Mouse (Mus musculus): ENCODE data around the gene Olfr76. TPM values are rescaled to one million over a fixed set of nuclear protein-coding genes. Genes with fewer than 3 reads are reported as not detected.
"Not testable (repeated sequence)": the region's sequence is repeated elsewhere in the genome, so short reads cannot be mapped to it uniquely, and the experiment has no call there.

Olfr76 gene
- polyA plus RNA-seq (2015; fragmentation: Nextera tagmentation; extraction: Ambion mirVana) = not detected in 2 replicates

DNA sequence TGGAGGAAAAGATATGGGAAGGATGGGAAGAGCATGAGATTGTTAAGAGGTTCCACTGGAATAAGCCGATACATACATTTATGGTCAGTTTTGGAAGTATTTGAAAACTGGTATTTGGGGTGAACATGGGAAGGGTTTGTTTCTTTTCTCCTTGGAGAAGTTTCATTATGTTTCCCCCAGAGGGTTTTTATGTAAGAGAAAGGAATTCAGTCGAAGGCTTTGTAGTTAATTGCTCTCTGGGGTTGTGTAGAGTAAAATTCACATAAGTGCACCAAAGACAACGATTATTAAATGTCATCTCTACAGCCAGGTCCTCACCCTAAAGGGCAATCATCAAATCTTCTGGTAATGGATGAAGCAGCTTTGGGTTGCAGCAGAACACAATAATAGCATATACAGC, at the start of gene Olfr76:
Olfr76 (minus strand) TSS at position 101 of the 400 bp plus-strand sequence.
- H3K27ac ChIP-seq = no peak within 1 kb of the TSS
- no peak within 1 kb of the TSS for H3K4me3 ChIP-seq (replicated peaks)
- H3K9me3 ChIP-seq (replicated peaks) = no peaks in the 10 kb centered on the region
- no peaks in the 10 kb centered on the region for H3K27me3 ChIP-seq
- H3K9ac ChIP-seq = no peak within 1 kb of the TSS
- ATAC-seq (replicated peaks; ENCODE audit: low FRiP score) = no peak
- H3K4me1 ChIP-seq = no peaks in the 10 kb centered on the region
- no peak within 1 kb of the TSS for H3K4me2 ChIP-seq
- 77% methylated on average over 3 of the region's 3 CpGs for WGBS
- no peaks in the 10 kb centered on the region for H3K36me3 ChIP-seq

DNA sequence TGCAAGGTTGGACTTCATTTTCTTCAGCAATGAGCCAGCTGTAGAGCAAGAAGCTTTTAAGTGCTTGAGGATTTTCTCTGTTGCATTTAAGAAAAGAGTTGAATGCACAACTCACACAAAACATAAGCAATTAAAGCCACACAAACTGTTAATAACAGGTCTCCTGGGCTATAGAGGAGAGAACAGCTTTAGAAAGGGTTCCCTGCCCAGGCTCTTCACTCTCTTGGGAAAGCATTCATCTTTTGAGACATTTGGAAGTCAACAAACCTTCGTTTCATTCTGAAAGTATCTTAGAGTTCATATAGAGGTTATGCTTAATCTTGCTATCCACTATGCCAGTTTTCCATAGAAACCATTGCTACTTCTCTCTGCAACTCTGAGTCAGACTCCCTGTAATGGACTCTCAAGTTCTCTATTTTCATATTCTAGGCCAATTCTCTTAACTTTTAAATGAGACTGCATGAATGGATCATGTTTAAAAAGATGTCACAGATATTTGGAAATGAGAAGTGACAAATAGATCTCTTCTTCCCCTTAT, 47.1 kb upstream of the Olfr76 start, which contains the start of gene Olfr1555-ps1:
Olfr1555-ps1 (minus strand) TSS at position 51 of the 538 bp plus-strand sequence.
- H3K4me3 ChIP-seq (replicated peaks); H3K9me3 ChIP-seq (replicated peaks); H3K27me3 ChIP-seq; H3K4me1 ChIP-seq; H3K4me2 ChIP-seq; H3K27ac ChIP-seq; H3K9ac ChIP-seq; ATAC-seq (replicated peaks; ENCODE audit: low FRiP score); H3K36me3 ChIP-seq: not testable (repeated sequence)
- WGBS = 47% methylated on average over 1 of the region's 1 CpGs

DNA sequence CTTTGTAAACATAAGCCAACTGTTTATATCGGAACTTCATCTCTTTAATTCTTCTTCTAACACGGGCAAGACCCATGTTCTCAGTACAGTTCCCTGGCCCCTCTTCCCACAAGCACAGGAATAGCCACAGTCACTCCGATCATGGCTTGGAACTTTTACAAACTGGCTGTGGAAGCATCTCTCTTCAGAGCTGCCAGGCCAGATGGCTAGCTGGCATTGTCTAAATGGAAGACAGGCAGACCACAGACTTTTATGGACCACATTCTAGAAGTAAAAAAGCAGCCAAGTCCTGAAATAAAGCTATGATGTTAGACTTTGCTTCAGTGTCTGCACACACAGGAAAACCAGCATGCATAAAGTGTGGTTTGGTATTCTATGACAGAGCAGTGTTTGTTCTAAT, 22.4 kb upstream of the Olfr76 start:
- H3K27ac ChIP-seq = no peak overlapping the region
- H3K4me3 ChIP-seq (replicated peaks) = no peak overlapping the region
- WGBS = 90% methylated on average over 3 of the region's 3 CpGs
- no peaks in the 10 kb centered on the region for H3K36me3 ChIP-seq
- no peaks in the 10 kb centered on the region for H3K27me3 ChIP-seq
- H3K9ac ChIP-seq = no peak overlapping the region
- H3K4me2 ChIP-seq = no peak overlapping the region
- ATAC-seq (replicated peaks; ENCODE audit: low FRiP score) = no peak
- no peaks in the 10 kb centered on the region for H3K9me3 ChIP-seq (replicated peaks)
- H3K4me1 ChIP-seq = no peaks in the 10 kb centered on the region

DNA sequence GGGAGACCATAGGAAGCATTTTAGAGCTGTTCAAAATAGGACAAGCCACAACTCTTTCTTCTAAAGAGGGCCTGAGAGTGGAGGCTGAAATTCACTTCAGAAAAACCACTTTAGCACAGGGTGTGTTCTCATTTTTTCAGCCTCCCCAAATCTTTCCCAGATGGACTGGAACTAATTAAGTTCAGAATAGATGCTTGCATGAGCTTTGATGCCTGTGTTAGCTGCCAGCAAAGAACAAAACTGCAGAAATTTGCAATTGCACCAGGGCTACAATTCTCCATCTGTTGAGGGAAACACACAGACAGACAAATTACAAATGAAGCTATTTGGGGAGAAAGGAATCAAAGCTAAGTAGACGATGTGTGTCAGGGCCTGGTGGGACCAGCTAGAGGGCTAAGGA, 20.4 kb upstream of the Olfr76 start:
- no peak overlapping the region for H3K9ac ChIP-seq
- no peak for ATAC-seq (replicated peaks; ENCODE audit: low FRiP score)
- no peak overlapping the region for H3K4me3 ChIP-seq (replicated peaks)
- no peak overlapping the region for H3K4me2 ChIP-seq
- H3K4me1 ChIP-seq = no peaks in the 10 kb centered on the region
- WGBS = 57% methylated on average over 1 of the region's 1 CpGs
- no peaks in the 10 kb centered on the region for H3K27me3 ChIP-seq
- H3K36me3 ChIP-seq = no peaks in the 10 kb centered on the region
- H3K27ac ChIP-seq = no peak overlapping the region
- H3K9me3 ChIP-seq (replicated peaks) = no peaks in the 10 kb centered on the region

DNA sequence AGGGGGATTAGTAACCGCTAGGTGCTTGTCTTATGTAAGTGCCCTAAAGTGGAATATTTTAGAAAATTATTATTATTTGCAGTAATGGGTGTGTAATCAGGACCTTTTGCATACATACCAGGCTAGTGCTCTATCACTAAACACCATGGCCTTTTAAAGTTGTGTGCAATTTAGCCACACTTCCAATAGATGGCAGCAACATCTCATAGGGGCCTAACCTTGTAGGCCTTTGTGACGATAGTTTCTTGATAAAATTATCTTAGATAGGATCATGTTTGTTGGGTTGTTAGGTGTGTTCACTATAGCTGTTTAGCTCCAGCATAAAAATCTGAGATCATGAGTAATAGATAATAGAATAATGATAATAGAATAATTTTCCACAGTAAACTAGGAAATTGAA, 11.3 kb upstream of the Olfr76 start:
- no peak overlapping the region for H3K27ac ChIP-seq
- ATAC-seq (replicated peaks; ENCODE audit: low FRiP score) = no peak
- no peaks in the 10 kb centered on the region for H3K36me3 ChIP-seq
- H3K4me3 ChIP-seq (replicated peaks) = no peak overlapping the region
- 34% methylated on average over 2 of the region's 2 CpGs for WGBS
- no peaks in the 10 kb centered on the region for H3K4me1 ChIP-seq
- no peak overlapping the region for H3K4me2 ChIP-seq
- H3K9me3 ChIP-seq (replicated peaks) = no peaks in the 10 kb centered on the region
- H3K27me3 ChIP-seq = no peaks in the 10 kb centered on the region
- no peak overlapping the region for H3K9ac ChIP-seq

DNA sequence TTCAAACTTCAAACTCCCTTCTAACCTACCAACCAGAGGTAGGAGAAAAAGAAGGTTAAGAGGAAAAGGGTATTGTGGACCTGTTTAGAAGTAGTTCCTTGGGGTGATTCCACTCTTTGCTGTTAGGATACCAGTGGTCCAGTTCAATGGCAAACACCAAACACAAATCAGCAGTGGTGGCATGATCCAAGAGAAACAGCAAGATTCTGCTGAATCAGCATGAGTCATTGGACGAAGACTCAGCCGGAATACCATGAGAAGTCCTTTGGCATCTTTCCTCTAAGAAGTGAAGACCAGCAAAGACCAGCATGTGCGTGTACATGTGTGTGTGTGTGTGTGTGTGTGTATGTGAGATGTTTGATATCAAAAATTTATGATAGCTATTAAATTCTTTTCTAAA, 6.5 kb downstream of the Olfr76 start:
- no peak overlapping the region for H3K9ac ChIP-seq
- no peak overlapping the region for H3K4me2 ChIP-seq
- no peaks in the 10 kb centered on the region for H3K4me1 ChIP-seq
- H3K27me3 ChIP-seq = no peaks in the 10 kb centered on the region
- H3K36me3 ChIP-seq = no peaks in the 10 kb centered on the region
- no peaks in the 10 kb centered on the region for H3K9me3 ChIP-seq (replicated peaks)
- WGBS = 89% methylated on average over 3 of the region's 3 CpGs
- H3K4me3 ChIP-seq (replicated peaks) = no peak overlapping the region
- no peak overlapping the region for H3K27ac ChIP-seq
- no peak for ATAC-seq (replicated peaks; ENCODE audit: low FRiP score)

DNA sequence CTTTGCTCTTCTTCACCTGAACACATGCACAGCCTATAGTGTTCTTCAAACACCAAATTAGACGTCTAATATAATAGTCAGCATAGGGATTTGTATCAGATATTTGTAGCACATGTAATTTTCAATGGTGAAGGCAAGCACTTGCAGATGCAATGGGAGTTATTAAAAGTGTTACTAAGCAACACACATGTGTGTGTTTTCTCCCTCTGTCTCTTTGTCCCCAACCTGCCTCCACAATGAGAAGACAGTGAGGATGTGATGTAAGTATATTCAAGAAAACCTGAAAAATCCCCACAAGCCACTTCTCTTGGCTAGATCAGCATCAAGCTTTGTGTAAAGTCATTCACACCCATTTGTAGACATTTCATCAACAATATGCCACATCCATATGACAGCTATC, 7.2 kb downstream of the Olfr76 start, which contains the start of gene Olfr1428:
Olfr1428 (minus strand) TSS at position 101 of the 400 bp plus-strand sequence.
- Histone ChIP-seq H3K27me3 (no peaks in the 10 kb centered on the region), H3K9me3 (replicated peaks) (no peaks in the 10 kb centered on the region), H3K4me3 (replicated peaks) (no peak within 1 kb of the TSS), H3K27ac (no peak within 1 kb of the TSS), H3K4me1 (no peaks in the 10 kb centered on the region), H3K36me3 (no peaks in the 10 kb centered on the region), H3K9ac (no peak within 1 kb of the TSS), H3K4me2 (no peak within 1 kb of the TSS)
- ATAC-seq (replicated peaks; ENCODE audit: low FRiP score) = no peak
- 77% methylated on average over 1 of the region's 1 CpGs for WGBS

DNA sequence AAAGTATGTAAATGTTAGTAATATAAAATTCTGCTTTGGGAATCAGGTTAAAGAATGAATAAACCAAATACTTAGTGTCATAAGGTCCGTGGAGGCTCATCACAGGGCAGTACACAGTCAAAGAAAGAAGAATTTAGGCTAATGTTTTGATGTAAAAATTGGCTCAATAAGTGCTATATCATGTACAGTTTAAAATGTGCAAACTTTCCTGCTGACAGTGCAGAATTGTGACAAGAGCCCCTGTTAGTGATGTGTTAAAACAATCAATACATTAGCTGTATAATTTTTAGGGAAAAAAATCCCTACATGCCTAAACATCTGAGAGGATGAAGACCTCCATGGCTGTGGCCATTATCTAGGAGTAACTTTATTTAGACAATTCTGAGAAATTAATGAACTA, 9.2 kb downstream of the Olfr76 start:
- no peak overlapping the region for H3K27ac ChIP-seq
- no peak overlapping the region for H3K4me2 ChIP-seq
- no peaks in the 10 kb centered on the region for H3K4me1 ChIP-seq
- ATAC-seq (replicated peaks; ENCODE audit: low FRiP score) = no peak
- H3K9me3 ChIP-seq (replicated peaks) = no peaks in the 10 kb centered on the region
- WGBS = 56% methylated on average over 1 of the region's 1 CpGs
- no peaks in the 10 kb centered on the region for H3K27me3 ChIP-seq
- H3K36me3 ChIP-seq = no peaks in the 10 kb centered on the region
- H3K9ac ChIP-seq = no peak overlapping the region
- H3K4me3 ChIP-seq (replicated peaks) = no peak overlapping the region

DNA sequence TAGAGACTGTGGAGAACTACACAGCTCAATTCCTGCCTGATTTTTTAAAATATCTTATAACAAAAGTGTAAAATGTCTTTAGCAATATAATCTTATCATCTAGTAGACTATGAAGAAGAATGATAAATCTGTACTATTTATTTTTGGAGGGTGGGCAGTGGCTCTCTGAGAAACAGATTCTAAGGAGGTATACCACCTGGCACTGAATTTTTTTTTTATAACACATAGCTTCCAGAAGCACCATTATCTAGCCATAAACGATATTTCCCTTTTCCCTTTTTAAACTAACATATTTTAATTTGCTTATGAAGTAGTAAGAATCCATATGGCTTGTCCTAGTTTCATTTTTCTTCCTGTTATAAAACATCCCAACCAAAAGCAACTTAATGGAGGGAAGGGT, 18.5 kb downstream of the Olfr76 start:
- Histone ChIP-seq H3K4me1 (no peaks in the 10 kb centered on the region), H3K27ac (no peak overlapping the region), H3K4me3 (replicated peaks) (no peak overlapping the region), H3K9ac (no peak overlapping the region), H3K4me2 (no peak overlapping the region), H3K27me3 (no peaks in the 10 kb centered on the region), H3K36me3 (no peaks in the 10 kb centered on the region), H3K9me3 (replicated peaks) (no peaks in the 10 kb centered on the region)
- WGBS = 70% methylated on average over 1 of the region's 1 CpGs
- ATAC-seq (replicated peaks; ENCODE audit: low FRiP score) = no peak

DNA sequence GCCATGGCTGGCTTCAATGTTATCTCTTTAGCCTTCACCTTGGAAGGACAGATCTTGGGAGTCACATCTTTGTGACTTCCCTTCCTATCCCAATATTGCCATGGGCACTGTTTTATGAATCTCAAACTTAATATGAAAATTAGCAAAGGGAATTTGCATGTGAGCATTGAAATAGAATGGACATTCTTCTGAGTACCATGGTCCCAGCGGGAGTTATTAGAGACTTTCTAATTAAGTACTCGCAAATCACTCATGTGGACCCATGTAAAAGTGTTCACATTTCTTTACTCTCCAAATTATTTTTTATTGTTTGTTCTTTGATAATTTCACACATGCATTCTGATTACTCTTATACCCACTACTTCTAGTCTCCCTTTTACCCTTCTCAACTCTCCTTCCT, 19.8 kb downstream of the Olfr76 start, which contains the start of gene Olfr1427:
Olfr1427 (minus strand) TSS at position 101 of the 400 bp plus-strand sequence.
- H3K9ac ChIP-seq = no peak within 1 kb of the TSS
- WGBS = 92% methylated on average over 2 of the region's 2 CpGs
- H3K4me2 ChIP-seq = no peak within 1 kb of the TSS
- no peaks in the 10 kb centered on the region for H3K4me1 ChIP-seq
- H3K27me3 ChIP-seq = no peaks in the 10 kb centered on the region
- H3K36me3 ChIP-seq = no peaks in the 10 kb centered on the region
- ATAC-seq (replicated peaks; ENCODE audit: low FRiP score) = no peak
- H3K9me3 ChIP-seq (replicated peaks) = no peaks in the 10 kb centered on the region
- H3K4me3 ChIP-seq (replicated peaks) = no peak within 1 kb of the TSS
- H3K27ac ChIP-seq = no peak within 1 kb of the TSS

DNA sequence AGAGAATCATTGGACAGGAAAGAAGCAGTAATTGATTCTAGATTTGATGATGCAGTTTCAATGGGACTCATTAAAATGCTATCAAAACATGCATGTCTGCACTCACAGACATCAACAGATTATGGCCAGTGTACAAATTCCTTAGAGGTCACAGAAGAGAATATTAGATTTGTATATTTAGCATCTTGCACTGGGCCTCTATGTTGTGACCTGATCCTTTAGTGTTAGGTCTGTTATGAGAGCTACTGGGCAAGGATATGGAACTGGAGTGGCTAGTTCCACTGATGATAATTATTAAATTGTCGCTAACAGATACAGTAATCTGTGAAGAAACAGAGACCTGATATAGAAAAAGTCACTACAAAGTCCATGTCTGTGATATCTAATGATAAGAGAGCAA, 31.1 kb downstream of the Olfr76 start, which contains the start of gene Olfr1426:
Olfr1426 (minus strand) TSS at position 101 of the 400 bp plus-strand sequence.
- no peak within 1 kb of the TSS for H3K27ac ChIP-seq
- no peak within 1 kb of the TSS for H3K9ac ChIP-seq
- H3K27me3 ChIP-seq = no peaks in the 10 kb centered on the region
- H3K4me1 ChIP-seq = no peaks in the 10 kb centered on the region
- no peaks in the 10 kb centered on the region for H3K9me3 ChIP-seq (replicated peaks)
- WGBS = 81% methylated on average over 1 of the region's 1 CpGs
- no peak within 1 kb of the TSS for H3K4me2 ChIP-seq
- no peak within 1 kb of the TSS for H3K4me3 ChIP-seq (replicated peaks)
- no peak for ATAC-seq (replicated peaks; ENCODE audit: low FRiP score)
- no peaks in the 10 kb centered on the region for H3K36me3 ChIP-seq

DNA sequence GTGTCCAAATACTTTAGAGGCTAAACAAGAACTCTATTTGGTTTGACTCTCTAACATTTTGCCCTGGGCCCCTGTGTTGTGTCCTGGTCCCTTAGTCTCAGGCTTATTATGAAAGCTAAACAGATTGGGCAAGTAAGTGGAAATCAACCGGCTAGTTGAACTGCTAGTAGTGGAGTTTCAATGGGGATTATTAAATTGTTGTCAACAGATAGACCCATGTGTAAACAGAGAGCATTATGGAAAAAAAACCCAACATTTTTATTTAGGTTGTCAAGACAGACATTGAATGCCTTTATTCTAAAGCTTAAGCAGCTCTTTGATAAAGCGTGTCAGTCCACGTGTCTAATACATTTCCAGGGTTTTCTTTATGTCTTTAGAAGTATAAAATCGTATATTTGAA, 45.4 kb downstream of the Olfr76 start, which contains the start of gene Olfr1425:
Olfr1425 (minus strand) TSS at position 101 of the 400 bp plus-strand sequence.
- not testable (repeated sequence) for H3K4me3 ChIP-seq (replicated peaks); H3K27ac ChIP-seq; H3K27me3 ChIP-seq; H3K9me3 ChIP-seq (replicated peaks); H3K9ac ChIP-seq; H3K36me3 ChIP-seq; ATAC-seq (replicated peaks; ENCODE audit: low FRiP score); H3K4me1 ChIP-seq; H3K4me2 ChIP-seq
- WGBS = 84% methylated on average over 4 of the region's 4 CpGs

DNA sequence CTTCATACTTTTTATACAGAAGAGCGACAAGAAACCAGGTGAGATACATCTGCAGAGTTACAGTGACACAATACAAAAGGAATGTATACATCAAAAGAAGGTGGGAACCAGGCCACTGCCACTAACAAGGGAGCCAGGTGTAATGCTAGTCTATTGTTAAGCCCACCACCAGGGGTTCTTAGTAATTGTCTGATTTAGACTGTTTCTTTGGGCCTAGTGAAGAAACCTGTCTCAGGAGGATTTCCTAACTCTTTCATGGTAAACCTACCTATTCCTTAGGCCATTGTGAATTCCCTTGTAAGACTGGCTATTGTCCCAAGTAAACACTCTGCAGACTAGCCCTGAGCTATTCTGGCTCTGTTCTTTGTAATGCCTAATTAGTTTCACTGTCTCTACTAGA, 53.5 kb downstream of the Olfr76 start:
- not testable (repeated sequence) for ATAC-seq (replicated peaks; ENCODE audit: low FRiP score); H3K9me3 ChIP-seq (replicated peaks)
- 89% methylated on average over 1 of the region's 1 CpGs for WGBS

More for the DNA sequence above, 53.5 kb downstream of the Olfr76 start:
- not testable (repeated sequence) for H3K4me1 ChIP-seq; H3K9ac ChIP-seq; H3K36me3 ChIP-seq; H3K27ac ChIP-seq; H3K27me3 ChIP-seq; H3K4me2 ChIP-seq; H3K4me3 ChIP-seq (replicated peaks)
